Mouse (Mus musculus): ENCODE data around the gene Setd4.

Gene Setd4

DNA sequence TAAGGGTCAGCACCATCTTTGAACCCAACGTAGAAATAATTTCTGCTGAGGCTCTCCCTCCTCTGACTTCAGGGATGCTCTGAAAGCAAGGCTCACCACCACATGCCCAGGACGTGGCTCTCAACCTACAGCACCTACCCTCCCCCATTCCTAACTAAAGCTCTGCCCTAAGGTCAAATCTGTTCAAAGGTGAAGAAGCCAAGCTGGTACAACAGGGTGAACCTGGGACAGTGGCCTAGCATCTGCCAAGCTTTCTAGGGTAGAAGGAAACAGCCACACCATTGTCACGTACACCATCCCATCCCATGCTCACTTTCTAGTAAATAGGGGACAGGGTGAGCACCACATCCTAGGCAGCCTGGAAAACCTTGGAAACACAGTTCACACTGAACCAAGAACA is 11.2 kb downstream of the Setd4 start:
- 99% methylated on average over 3 of the region's 3 CpGs for WGBS

DNA sequence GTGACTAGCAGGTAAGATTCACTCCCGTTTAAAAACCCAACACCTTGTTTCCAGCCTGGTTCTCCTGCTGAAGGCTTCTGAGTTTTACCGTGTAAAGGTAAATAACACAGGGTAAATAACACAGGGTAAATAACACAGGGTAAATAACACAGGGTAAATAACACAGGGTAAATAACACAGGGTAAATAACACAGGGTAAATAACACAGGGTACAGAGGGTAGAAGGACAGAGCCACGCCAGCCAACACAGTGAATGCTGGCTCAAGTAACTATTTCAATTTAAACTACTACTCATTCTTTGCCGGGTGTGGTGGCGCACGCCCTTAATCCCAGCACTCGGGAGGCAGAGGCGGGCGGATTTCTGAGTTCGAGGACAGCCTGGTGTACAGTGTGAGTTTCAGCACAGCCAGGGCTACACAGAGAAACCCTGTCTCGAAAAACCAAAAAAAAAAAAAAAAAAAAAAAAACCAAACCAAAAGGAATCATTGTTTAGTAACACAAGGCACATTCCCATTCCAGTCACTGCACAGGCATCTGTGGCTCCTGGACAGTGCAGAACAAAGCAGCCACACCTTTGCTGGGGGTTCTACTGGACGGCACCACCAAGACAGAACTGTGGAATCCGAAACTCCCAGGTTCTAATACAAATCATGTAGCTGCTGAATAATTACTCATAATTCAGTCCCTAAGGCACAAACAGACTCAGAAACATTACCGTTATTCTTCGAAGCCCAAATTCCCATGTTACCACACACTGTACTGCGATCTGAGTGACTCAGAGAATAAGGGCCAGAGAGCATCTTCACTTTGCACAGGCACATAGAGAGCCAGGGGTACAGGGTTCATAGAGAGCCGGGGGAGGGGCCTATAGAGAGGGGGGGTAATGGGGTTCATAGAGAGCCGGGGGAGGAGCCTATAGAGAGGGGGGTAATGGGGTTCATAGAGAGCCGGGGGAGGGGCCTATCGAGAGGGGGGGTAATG is 12.1 kb downstream of the Setd4 start:
- WGBS = 92% methylated on average over 20 of the region's 20 CpGs

DNA sequence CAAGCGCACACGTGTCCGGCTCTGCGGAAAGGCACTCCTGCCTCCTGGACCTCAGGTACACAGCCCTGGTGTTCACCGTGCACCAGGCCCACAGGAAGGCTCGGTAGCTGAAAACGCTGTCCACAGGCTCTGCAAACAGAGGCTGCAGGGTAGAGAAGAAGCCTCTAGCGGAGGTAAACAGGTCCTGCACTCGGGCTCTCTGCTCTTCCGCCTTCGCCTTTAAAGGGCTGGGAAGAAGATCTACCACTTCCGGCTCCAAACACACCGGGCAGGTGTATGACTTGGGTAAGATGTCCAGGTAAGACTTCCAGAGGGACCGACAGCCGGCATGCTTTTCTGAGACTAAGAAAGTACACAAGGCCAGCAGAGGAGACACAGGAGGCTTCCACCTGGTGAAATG is 12.9 kb downstream of the Setd4 start:
- 96% methylated on average over 15 of the region's 15 CpGs for WGBS

DNA sequence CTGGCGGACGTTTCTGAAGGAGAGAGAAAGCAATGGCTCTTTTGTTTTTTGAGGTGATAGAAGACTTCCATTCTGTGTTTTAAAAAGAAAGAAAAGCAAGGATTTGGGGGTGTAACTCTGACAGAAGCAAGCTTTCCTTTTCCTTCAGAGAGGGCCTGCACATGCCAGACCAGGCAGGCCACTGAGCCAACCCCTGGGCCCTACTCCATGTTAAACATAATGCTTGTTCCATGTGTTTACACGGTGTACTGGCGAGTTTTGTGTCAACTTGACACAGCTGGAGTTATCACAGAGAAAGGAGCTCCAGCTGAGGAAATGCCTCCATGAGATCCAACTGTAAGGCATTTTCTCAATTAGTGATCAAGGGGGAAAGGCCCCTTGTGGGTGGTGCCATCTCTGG is 15.6 kb downstream of the Setd4 start:
- WGBS = 62% methylated on average over 4 of the region's 4 CpGs

DNA sequence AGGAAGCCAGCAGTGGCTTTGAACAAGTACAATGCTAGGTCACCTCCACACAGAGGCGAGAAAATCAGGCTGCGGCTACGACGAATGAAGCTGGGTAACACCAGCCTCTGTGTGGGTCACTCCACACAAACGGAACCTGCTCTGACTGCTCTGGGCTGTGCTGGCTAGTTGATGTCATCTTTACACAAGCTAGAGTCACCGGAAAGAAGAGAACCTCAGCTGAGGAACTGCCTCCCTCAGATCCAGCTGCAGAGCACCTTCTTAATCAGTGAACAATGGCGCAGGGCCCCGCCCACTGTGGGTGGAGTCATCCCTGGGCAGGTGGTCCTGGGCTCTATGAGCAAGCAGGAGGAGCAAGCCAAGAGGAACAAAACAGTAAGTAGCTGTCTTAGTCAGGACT is 17.5 kb downstream of the Setd4 start:
- WGBS = 71% methylated on average over 8 of the region's 8 CpGs

DNA sequence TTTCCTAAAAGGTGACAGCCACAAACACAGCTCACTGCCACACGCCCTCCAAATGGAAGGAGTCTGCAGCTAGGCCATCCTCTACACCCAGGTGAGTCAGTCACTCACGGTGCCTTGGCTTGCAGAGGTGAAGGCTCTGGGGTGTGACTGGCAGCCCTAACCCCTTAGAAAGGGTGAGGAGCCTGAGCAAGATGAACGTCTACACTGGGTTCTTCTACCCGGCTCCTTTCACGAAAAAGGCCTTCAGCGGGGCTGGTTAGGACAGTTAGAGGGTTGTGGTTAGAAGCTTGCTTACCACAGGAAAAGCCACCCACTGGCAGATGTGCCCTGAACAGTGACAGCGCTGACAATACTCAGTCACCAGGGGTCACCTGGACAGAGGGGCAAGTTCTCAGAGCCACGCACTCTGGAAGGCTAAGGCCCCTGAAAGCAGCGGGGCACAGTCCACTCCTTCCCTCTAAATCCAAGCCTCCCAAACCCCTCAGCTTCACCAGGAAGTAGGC is 18.1 kb downstream of the Setd4 start:
- WGBS = 87% methylated on average over 9 of the region's 9 CpGs

DNA sequence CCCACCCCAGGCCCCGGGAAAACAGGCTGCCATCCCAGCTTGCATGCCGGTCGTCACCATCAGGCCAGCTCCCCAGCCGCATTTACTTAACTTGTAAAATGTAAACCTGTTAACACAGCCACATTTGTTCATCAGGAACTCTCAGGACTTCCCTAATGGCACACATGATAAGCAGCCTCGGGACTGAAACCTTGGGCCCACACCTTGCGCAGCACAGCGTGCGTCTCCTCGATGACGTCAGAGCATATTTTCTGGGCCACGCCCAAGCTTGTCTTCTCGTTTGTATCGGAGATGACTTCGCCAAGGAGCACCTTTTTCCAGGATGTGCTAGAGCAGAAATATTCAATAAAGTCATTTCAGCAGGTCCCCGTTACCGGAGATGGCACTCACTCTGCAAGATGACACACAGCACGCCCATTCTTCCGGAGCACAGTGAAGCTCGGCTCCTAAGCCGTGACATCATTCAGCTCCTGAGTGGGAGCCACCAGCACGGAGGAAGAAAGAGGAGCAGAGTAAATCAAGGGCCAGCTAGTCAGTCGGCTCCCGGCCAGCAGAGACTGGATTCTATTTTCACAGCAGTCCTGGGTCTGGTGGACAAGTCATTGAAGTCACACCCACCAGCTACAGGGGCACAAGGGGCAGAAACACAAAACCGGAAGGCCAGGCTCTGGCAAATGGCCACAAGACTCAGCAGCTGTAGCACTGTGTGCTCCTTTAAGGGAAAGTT is 18.7 kb downstream of the Setd4 start:
- WGBS = 81% methylated on average over 24 of the region's 24 CpGs

DNA sequence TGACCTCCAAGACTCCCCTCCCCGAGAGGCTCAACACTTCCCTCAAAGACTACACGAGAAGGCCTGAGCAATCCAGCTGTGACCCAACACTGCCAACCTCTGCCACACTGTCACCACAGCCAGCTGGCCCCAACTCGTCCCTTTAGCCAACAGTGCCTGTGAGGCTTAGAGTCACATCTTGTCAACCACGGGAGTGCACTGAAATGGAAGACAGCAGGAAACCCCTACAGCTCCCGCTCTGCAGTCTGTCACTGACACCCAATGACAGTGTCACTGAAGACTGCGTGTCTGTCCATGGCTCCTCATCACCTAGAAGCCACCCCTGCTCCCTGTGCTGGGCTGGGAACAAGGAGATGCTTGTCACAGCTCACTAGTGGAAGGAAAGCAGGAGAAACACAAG is 22.7 kb downstream of the Setd4 start:
- 84% methylated on average over 6 of the region's 6 CpGs for WGBS

DNA sequence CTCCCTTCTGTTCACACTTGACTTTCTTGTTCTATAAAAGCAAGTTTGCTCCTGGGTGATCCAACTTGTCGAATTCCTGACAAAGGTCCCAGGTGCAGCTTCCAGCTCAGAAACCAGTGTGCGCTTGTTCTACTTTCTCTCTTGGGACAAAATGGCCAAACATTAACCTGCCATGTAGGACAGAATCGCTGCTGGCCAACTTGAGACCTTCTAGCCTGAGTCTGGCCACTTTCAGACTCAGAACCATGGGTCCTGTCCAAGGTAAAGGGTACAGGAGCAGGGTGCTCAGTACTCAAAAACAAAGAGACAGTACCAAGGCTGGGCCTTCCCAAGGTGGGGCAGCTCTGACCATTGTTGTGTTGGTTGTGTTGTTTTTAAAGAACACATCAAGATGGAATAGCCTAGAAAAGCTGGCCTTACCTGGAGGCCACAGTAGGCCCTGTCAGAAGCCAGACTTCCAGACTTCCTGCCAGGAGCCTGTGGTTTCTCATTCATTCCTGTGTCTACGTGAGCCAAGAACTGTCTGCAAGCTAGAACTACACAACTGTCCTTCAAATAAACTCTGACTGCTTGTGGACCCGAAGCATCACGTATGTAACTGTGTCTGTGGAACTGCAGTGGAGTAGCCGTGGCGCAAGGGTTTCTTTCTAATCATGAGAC is 25.4 kb downstream of the Setd4 start:
- 93% methylated on average over 8 of the region's 8 CpGs for WGBS

DNA sequence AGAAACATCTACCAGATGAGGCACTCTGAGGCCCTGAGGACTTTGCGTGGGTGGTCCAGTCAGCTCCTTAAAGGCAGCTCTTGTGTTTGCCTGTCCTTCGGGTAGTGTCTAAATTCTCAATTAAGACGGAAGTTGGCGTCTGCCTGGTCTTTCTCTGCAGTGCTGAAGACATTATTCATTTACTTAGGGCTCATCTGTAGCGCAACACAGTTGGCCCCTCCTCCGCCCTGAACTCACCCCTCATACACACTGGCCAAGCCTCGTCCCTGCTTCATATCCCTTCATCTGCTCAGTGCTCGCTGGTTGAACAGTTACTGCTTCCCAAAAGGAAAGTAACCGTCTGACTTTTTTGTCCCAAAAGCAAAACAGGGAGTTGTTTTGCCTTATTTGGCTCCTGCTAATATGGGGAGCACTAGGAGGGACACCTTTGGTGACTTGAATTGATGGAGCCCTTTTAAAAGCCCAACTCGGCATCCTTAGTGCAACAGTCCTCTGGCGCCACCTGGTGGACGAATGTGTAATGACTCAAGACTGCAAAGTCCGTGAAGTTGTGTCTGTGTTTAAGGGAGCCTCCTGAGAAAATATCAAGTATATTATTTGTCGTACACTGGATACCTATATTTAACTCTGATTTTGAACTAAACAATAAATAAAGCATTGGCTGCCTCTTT is 27.3 kb downstream of the Setd4 start:
- 34% methylated on average over 14 of the region's 14 CpGs for WGBS

DNA sequence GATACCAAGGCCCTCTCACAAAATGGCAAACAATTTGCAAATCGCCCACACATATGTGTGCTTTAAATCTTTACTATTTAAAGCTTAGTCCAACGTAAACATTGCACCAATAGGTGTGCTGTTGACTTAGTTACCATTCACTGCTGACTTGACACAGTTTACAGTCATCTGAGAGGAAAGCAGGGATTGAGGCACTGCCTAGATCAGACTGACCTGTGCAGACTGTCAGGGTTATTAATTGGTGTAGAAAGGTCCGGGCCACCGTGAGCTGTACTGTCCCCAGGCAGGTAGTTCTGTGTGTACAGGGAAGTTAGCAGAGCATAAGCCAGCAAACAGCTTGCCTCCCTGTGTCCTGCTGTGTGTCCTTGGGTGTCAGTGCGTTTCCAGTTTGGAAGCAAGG is 28.3 kb downstream of the Setd4 start:
- 82% methylated on average over 5 of the region's 5 CpGs for WGBS

DNA sequence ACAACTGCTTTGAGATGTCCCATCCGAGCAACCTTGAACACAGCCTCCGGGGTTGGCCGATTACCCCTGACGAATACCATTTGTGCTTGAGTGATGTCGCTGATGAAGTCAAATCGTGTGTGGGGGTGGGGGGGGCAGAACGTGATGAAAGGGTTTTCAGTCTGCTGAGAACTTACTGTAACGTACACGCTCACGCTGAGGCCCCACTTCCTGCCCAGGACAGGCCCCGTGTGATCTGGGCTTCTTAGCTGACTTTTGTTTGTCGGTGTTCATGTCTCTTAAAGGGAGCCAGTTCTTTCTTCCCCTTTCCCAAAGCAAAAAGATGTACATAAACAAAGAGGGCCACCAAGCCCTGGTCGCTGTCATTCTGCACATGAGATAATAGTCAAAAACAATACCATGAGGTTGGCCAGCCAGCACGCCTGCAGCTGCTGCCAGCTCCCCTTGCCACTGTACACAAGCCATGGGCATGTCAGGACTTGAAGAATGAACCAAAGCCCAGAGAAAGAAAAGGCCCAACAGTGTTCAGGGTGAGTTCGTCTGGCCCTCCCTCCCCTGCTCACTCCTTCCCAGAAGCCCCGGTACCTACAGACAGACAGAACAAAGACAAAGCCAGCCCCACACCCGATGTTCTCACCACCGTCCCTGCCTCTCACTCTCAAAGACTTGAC is 29.2 kb downstream of the Setd4 start:
- WGBS = 53% methylated on average over 18 of the region's 18 CpGs

DNA sequence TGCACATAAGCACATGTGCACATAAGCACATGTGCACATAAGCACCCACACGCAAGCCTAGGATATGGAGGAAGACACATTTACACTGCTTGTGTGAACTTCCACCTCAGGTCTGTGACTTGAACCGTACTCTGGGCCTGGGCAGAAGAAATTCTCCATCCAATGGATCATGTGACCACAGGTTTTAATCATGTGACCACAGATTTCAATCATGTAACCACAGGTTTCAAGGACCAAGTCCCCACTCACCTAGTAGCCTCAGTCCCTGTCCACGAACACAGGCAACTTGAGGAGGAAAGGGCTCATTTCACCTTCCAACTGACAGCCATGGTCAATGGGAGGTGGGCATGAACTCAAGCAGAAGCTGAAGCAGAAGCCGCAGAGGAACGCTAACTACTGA is 30.4 kb downstream of the Setd4 start:
- 99% methylated on average over 5 of the region's 5 CpGs for WGBS

DNA sequence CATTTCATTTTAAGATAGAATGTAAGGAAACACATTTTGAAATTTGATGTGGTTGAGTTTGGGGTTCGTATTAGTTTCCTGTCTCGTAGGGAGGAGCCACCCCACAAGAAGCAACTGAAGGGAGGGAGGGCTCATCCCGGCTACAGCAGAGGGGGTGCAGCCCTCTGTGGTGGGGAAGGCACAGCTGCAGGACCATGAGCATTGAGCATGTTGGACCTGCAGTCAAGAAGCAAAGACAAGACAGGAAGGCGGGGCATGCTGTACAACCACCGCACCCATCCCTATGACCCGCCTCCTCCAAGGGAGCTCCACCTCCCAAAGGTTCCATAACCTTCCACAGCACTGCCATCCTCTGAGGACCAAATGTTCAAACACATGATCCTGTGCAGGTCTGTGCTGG is 31.5 kb downstream of the Setd4 start:
- 95% methylated on average over 6 of the region's 6 CpGs for WGBS

DNA sequence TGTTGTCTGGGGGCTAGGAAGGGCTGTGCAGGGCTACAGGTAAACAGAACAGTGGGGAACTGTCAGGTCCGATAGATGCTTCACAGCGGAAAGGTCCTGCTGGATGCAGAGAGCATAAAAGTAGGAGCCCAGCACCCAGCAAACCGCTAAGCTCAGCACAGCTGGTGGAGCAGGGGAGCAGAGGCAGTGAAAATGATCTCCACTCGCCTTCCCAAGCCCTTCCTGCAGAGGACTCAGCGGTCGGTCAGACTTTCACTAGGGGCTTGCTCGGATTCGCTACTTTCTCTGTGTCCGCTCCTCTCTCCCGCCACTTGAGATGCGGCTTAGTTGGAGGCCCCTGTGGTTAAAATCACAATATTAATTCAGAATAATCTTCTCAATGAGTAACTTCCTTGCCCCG is 45.4 kb downstream of the Setd4 start:
- WGBS = 58% methylated on average over 12 of the region's 12 CpGs

DNA sequence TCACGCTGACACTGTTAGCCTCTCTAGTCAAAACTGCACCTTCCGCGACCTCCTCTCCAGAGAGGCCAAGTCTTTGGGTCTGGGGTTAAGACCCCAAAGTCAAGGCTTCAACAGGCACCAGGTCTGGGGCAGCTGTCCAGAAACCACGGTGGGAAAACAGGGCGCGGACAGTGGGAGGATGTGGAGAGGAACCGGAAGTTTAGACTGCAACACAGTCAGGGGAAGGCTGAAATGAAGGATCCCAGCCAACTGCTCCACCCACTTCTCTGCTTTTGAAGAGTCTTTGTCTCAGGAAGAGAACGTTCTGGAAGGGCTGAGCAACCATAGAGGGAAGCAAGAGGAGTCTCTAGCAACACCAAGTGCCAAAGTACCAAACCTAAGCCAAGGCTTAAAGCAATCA is 46.2 kb downstream of the Setd4 start:
- WGBS = 61% methylated on average over 8 of the region's 8 CpGs

DNA sequence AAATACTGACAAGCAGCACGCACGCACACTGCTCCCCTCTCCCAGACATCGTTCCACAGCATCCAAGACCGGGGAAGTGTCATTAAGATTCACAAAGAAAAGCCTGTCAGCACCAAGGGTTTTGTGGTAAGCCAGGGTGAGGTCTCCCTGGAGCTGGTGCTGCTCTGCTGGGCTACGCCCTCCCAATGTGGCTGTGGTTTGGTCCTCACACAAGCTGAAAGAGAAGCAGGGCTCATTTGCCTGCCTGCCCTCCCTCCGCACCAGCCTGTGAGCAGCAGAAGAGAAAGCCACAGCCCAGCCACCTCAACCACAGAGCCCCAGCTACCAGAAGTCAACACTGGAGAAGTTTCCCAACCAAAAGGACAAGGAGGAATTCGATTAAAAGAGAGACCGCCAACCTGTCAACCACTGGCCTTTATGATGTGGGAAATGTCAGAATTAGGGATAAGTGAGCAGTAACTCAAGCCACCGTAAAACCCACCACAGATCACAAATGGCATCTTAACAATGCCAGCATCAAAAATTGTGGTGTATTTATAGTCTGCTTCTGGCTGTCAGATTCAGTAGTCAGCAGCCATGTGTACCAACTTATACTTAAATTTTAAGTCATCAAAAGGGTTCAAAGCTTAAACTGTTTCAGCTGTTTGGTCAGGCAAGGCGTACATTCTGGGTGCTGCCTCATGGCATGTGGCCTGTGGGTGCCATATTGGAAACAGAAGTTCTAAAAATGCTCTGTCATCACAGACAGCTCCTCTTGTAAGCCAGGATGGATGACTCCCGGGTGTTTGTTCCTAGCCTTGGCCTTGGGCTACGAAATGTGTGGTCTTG is 51.0 kb downstream of the Setd4 start:
- WGBS = 91% methylated on average over 12 of the region's 12 CpGs

DNA sequence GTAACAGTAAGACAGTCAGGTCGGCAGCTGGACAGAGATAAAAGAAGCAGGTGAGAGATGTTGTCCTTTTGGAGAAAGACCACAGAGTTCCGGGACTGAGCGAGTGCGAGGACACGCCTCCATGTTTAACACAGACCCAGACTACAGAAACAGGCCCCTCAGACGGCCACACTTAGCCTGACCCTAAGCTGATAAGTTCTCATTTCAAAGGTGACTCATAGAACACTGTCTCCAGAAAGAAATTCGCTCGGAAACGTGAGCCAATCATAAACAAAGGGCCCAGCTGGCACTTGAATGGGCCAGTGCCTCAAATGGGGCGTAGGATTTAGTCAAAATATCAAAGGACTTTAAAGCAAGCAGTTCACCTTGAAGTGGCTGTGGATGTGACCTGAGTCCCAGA is 54.6 kb downstream of the Setd4 start:
- WGBS = 67% methylated on average over 10 of the region's 10 CpGs

DNA sequence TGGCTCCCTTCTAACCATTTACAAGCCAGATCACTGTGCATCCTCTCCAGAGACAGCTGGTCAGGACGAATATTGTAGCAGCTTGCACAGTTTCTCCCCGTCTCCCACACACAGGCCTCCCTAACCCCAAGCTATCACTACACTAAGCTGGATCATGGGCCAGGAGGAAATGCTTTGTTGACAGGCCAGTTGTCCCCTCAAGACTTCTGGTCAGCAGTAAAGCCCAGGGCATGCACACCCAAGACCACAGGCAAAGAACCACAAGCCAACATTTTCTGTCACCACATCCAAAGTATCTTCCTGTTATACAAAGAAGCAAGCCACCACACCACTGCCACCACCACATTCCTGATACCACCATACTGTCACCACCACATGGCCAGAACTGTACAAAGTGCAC is 55.8 kb downstream of the Setd4 start:
- 70% methylated on average over 2 of the region's 2 CpGs for WGBS

DNA sequence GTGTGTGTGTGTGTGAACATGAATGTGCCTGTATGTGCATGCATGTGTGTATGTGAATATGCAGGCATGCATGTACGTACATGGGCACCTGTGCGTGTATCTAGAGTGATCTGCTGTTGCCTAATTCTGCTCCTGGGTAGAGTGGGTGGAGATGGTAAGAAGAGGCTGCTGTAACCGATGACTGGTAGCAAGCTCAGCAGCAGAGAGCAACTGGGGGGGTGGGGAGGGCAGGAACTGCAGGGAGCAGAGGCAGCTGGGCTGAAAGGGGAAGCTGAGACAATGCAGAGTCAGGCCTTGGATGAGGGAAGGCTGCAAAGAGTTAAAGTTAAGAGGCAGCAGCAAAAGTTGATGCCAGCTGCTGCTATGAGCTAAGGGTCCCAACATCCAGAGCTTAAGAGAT is 56.7 kb downstream of the Setd4 start:
- WGBS = 46% methylated on average over 3 of the region's 3 CpGs

All from cerebral cortex, adult 2 months (tissue).